Mouse (Mus musculus): ENCODE measurements around the gene Fuca1.

DNA sequence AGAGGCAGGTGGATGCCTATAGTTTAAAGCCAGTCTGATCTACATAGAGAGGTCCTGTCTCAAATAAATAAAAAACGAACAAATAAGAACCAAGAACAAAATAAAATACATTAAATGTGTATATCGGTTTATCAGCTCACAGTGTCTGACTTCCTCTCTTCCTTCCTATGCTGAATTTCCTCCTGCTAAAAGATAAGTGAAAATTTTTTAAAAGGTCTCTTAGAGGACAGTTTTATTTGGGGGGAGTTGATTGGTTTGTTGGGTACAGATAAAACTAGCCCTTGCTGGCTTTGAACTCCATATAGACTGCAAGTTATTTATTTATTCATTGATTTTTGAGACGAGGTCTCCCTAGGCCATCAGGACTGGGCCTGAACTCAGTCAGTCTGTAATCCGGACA, 7.1 kb upstream of the Fuca1 start:
- TF ChIP-seq CTCF (IDR thresholded peaks at IDR 0.05; ENCODE audit: low read depth, low read length) (no peak), EP300 (IDR thresholded peaks at IDR 0.05; ENCODE audit: insufficient read depth, low read depth, low read length) (no peak), POLR2A (IDR thresholded peaks at IDR 0.05; ENCODE audit: insufficient read depth, low read length) (no peak)
